Mouse (Mus musculus) c-Kit-positive CD71-negative TER-119-negative erythroid progenitor cells, embryonic 14.5 days (primary cell): ENCODE measurements around the gene Scml4.
A peak's percentile ranks its signal among the peaks of the same experiment; 100 is the strongest.

Source experiments
- DNase-seq: peaks from one replicate; pipeline ENCODE4 v3.0.0-alpha.2; 2013; ENCODE audit warnings: low read depth

Gene Scml4

GRCm38 (mm10) chr10:42951078-42952045 is 91.2 kb downstream of the Scml4 start:
- no peak for DNase-seq

DNA sequence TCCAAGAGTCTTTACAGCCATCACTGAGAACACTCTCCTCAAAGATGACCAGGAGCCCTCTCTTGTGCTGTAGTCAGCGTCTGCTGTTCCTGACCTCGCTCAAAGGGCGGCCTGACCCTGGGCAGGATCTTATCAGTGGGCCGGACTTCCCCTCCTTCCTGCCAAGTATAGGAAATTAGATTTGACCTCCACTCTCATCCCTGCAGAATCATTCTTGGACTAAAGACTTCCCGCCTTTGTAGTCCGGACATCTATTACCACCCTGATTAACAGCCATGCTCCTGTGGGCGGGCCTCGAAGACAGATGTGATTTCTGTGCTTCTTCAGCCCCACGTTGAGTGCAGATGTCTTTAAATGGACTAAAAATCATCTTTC is 91.9 kb downstream of the Scml4 start:
- DNase-seq = no peak

- no peak for DNase-seq
These were observed 93.4 kb downstream of the Scml4 start for GRCm38 (mm10) chr10:42953601-42954000.

GRCm38 (mm10) chr10:42955205-42955604 is 95.0 kb downstream of the Scml4 start:
- no peak for DNase-seq

- peak; percentile 50 for DNase-seq
These were observed 97.9 kb downstream of the Scml4 start for GRCm38 (mm10) chr10:42957881-42958651.

DNA sequence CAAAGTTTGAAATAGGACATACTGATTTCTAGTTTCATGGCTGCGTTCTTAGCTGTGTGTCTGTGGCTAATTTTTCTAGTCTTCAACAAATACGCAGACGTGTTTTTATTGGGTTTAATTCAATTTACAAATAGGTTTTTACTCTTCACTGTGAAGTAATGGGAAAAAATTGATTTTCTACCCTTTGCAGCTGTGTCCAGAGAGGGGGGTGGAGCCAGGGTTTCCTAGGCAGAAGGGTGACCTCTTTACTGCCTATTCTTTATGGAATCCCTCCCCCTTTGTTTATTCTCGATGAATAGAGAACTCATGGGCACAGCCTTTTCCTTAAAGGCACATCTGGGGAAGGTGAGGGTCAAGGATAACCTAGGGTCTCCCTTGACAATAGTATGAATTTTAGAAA is 98.5 kb downstream of the Scml4 start:
- no peak for DNase-seq

DNA sequence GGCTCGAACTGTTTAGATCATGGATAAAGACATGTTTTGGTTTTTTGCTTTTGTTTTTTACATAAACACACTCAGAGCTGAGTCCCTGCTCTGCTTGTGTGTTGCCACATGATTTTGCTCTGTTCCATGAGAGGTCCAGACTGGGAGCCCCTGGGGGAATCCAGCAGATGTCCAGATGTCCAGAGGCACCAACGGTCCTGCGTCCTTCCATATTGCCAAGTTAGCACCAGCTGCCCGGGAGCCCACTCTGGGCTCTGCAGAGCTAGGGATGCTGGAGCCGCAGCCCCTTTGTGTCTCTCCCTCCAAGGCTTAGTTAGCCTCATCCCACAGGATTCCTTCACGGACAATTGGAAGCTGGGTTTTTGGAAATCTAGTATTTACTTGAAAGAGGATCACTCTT is 101.6 kb downstream of the Scml4 start:
- no peak for DNase-seq

DNA sequence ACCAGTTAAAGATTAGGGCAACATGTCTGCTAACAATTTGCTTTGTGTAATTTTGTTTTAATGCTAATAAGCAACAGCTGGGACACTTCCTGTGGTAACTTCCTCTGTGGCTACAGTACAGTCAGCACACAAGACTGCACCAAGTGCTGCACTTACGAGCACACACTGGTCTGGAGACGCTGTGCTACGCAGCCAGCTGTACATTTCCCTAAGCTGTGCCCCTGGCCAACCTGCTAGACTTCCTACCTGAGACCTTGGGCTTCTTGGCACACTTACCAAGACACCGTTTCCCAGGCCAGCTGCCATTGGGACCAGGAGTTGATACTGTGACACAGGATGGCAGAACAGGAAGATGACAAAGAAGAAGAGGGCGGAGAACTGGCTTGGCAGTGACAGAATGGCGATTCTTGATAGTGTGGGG is 102.0 kb downstream of the Scml4 start:
- no peak for DNase-seq

GRCm38 (mm10) chr10:42962655-42963054 is 102.5 kb downstream of the Scml4 start:
- no peak for DNase-seq

DNA sequence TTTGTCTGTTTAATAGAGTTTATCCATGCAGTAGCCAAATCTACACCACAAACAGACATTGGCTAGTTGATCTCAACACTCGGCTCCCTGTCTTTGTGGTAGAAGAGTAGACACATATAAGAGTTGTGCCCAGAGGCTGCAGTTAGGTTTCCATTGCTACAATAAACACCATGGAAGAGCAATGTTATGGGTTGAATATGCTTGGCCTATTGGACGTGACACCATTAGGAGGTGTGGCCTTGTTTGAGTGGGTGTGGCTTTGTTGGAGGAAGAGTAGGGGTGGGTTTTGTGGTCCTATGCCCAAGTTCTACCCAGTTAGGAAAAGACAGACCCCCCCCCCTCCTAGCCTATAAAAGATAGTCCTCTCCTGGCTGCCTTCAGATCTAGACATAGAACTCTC is 102.9 kb downstream of the Scml4 start:
- no peak for DNase-seq

GRCm38 (mm10) chr10:42968332-42968731 is 108.2 kb downstream of the Scml4 start:
- DNase-seq = no peak

DNA sequence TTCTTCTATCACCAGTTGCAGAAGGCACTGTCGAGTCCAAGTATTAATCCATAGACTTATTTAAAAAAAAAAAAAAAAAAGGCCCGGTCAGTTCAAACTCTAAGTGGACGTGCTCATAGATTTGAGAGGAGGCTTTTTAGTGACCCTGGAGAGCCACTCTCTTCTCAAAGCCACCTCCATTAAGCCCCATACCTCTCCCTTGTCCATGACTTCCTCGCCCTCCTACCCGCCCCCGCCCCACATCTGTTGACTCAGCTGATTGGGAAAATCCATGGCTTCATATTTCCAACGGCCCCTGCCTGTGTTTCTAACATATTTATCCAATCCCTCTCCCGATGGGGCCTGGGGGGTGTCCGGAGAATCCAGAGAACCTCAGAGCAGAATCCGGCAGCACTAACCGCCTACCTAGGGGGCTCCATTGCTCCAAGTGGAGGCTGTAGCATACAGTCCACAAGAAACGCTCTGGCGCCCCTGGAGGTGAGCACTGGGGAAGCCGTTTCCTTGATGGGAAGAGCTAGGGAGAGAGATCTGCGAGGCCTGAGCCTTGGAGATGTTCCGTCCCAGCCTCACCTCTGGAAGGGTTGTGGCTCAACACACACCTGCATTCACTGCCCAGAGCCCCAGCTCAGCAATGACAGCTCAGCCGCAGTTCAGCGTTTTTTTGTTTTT is 112.5 kb downstream of the Scml4 start:
- peak; percentile 63 for DNase-seq

- DNase-seq = no peak
These were observed 113.4 kb downstream of the Scml4 start for GRCm38 (mm10) chr10:42973537-42973936.

- DNase-seq = no peak
These were observed 116.4 kb downstream of the Scml4 start for GRCm38 (mm10) chr10:42976577-42976976.

GRCm38 (mm10) chr10:42978346-42978745 is 118.2 kb downstream of the Scml4 start:
- DNase-seq = no peak

DNA sequence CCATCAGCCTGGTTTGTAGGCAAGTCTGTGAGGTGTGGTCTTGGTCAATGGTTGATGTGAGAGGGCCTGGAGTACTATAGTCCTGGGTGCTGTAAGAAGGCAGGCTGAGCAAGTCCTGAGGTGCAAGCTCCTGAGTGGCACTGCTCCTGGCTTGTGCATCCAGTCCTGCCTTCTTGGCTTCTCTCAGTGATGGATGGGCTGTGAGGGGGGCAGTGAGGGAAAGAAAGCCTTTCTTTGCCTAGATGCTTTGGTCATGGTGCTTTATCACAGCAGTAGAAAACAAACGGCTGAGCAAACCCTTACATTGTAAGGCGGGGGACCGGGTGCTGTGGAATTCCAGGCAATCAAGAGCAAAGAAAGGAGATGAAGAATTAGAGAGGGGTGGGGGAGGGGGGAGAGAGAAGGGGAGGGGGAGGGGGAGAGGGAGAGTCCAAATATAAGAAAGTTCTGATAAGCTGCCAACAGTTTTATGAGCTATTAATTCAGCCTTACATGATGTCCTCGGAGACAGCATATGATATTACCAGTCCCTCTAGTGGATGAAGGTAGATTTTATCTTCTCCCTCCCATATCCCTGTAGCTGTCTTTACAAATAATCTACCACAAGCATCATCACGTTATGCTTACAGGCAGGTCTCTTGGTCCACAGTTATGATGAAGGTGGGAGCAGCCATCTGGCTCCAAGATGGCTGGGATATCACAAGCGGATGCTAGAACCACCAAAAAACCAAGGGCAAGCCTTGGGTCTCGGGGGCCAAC is 121.0 kb downstream of the Scml4 start:
- DNase-seq = no peak

DNA sequence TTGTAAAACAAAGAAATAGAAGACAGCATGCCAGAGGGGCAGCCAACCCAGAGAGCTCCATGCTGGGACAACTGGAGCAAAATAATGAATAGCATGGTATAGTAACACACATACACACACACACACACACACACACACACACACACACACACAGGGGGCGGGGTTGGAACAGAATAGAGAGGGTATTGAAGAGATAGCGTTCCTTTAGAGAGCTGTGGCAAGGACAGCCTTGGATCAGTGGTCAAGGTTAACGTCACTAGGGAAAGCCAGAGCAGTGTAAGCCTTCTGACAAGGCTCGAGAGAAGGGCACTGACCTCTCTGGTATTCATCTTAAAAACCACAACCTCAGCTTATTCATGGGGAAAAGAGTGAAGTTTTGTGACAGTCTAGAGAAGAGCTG is 124.7 kb downstream of the Scml4 start:
- no peak for DNase-seq

GRCm38 (mm10) chr10:42987594-42988052 is 127.5 kb downstream of the Scml4 start:
- DNase-seq = peak; percentile 29

- DNase-seq = no peak
These were observed 128.5 kb downstream of the Scml4 start for GRCm38 (mm10) chr10:42988627-42989026.

GRCm38 (mm10) chr10:42989910-42990309 is 129.7 kb downstream of the Scml4 start:
- peak; percentile 48 for DNase-seq

- no peak for DNase-seq
These were observed 130.8 kb downstream of the Scml4 start for GRCm38 (mm10) chr10:42991018-42991417.

DNA sequence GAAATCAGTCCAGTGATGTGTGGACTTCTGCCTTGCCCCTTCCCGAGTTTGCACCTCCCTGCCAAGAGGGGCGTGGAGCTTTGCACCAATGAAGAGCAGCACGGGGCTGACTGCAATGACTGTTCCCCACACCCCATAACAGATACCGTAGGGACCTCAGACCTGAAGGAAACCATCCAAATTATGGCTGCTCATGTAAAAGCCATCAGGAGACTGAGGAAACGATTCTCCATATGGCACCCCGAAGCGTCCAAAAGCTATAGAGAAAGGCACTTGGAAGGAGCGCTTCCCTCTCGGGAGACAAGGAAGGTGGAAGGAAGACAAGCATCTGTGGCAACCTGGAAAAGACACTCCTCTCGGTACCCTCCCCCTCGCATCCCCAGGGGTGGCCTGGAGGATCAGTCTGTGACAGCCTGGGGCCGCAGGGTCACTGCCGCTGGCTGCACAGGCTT is 134.2 kb downstream of the Scml4 start:
- DNase-seq = no peak
